Mouse (Mus musculus) intestine, embryonic 15.5 days (tissue): Measurements from ENCODE around the gene Ckmt2. TPM values are rescaled to one million over a fixed set of nuclear protein-coding genes. Genes with fewer than 3 reads are reported as not detected.
A peak's percentile ranks its signal among the peaks of the same experiment; 100 is the strongest.

Experiments used
- ATAC-seq: fragments of 200-750 bp; cut with Nextera tagmentation; 2 replicates; pipeline ENCODE4 v1.8.0; 2017; ENCODE audit warnings: moderate TSS enrichment, moderate library complexity
- H3K27ac ChIP-seq: fragments of 300-500 bp; sonication (generic); 2 replicates; pipeline ENCODE4 v1.5.1; 2015; ENCODE audit warnings: mild to moderate bottlenecking, inconsistent platforms
- H3K27me3 ChIP-seq: fragments of 300-500 bp; sonication (generic); replicated peaks from 2 replicates; pipeline ENCODE4 v1.6.1; 2015; ENCODE audit warnings: inconsistent platforms
- H3K36me3 ChIP-seq: fragments of 300-500 bp; sonication (generic); 2 replicates; pipeline ENCODE4 v1.6.1; 2015; ENCODE audit warnings: inconsistent platforms
- H3K4me1 ChIP-seq: fragments of 300-500 bp; sonication (generic); replicated peaks from 2 replicates; pipeline ENCODE4 v1.6.1; 2015; ENCODE audit warnings: inconsistent platforms
- H3K4me2 ChIP-seq: fragments of 300-500 bp; sonication (generic); replicated peaks from 2 replicates; pipeline ENCODE4 v1.6.1; 2015; ENCODE audit warnings: mild to moderate bottlenecking, inconsistent platforms
- H3K4me3 ChIP-seq: fragments of 300-500 bp; sonication (generic); replicated peaks from 2 replicates; pipeline ENCODE4 v1.5.1; 2015; ENCODE audit warnings: inconsistent platforms
- H3K9ac ChIP-seq: fragments of 300-500 bp; sonication (generic); 2 replicates; pipeline ENCODE4 v1.6.1; 2015; ENCODE audit warnings: inconsistent platforms
- H3K9me3 ChIP-seq: fragments of 300-500 bp; sonication (generic); 2 replicates; pipeline ENCODE4 v1.6.1; 2016; ENCODE audit warnings: inconsistent platforms
- WGBS: fragments of 180-500 bp; shearing (Covaris S2); methylation state at CpG from one replicate; pipeline ENCODE4 v1.1.7; 2015; 5-methylcytosine and 5-hydroxymethylcytosine counted together
- polyA plus RNA-seq: library from polyadenylated mRNA; unstranded; fragments of >200 nt; fragmentation: Nextera tagmentation; extraction: Ambion mirVana; gene quantifications from 2 replicates; pipeline ENCODE4 v1.2.1, GENCODE M21; 2015

Gene Ckmt2
- 1.5 and 1.7 TPM in 2 replicates for polyA plus RNA-seq

GRCm38 (mm10) chr13:91876741-91877349 is at the start of gene Ckmt2:
Gene Ckmt2 (minus strand): TSS chr13:91876885.
- WGBS: 47% methylated on average over 5 of the region's 5 CpGs
- peak within 1 kb of the TSS; percentile 86 for H3K27ac ChIP-seq
- peak; percentile 96 for ATAC-seq

GRCm38 (mm10) chr13:91921010-91921409 is 44.3 kb upstream of the Ckmt2 start:
- Histone ChIP-seq H3K4me2 (no peak overlapping the region), H3K36me3 (no peaks in the 10 kb centered on the region), H3K4me1 (no peaks in the 10 kb centered on the region), H3K27me3 (no peaks in the 10 kb centered on the region), H3K9me3 (no peaks in the 10 kb centered on the region), H3K27ac (no peak overlapping the region), H3K9ac (no peak overlapping the region), H3K4me3 (no peak overlapping the region)
- ATAC-seq: no peak
- WGBS: 65% methylated on average over 3 of the region's 3 CpGs

More at GRCm38 (mm10) chr13:91876741-91877349, at the start of gene Ckmt2:
- no peak within 1 kb of the TSS for H3K4me3 ChIP-seq
- no peaks in the 10 kb centered on the region for H3K36me3 ChIP-seq
- H3K4me1 ChIP-seq: no peaks in the 10 kb centered on the region
- H3K9ac ChIP-seq: no peak within 1 kb of the TSS
- no peaks in the 10 kb centered on the region for H3K27me3 ChIP-seq
- no peaks in the 10 kb centered on the region for H3K9me3 ChIP-seq
- H3K4me2 ChIP-seq: peak within 1 kb of the TSS; percentile 32

DNA sequence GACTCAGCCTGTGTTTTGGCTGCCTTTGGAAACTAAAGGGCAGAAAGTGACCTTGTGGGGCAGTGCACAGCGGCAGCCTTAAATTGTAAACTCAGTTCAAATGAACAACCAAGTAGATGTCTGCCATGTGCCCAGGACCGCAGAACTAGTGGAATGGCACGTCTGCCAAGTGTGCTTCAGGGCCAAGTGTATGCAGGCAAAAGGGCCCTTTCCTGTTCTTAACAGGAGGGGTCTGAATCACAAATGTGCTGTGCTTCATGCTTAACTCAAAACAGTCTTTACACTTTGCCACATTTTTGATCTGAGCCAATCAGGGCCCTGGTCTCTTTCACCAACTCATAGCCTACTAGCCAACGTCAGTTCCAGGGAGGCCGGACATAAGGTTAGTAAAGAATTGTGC is 42.1 kb upstream of the Ckmt2 start:
- Histone ChIP-seq H3K27me3 (no peaks in the 10 kb centered on the region), H3K4me1 (no peaks in the 10 kb centered on the region), H3K9ac (no peak overlapping the region), H3K36me3 (no peaks in the 10 kb centered on the region), H3K27ac (no peak overlapping the region), H3K4me3 (no peak overlapping the region), H3K4me2 (no peak overlapping the region), H3K9me3 (no peaks in the 10 kb centered on the region)
- no peak for ATAC-seq
- WGBS: 91% methylated on average over 5 of the region's 5 CpGs

- ATAC-seq: no peak
- Histone ChIP-seq H3K36me3 (no peaks in the 10 kb centered on the region), H3K4me3 (no peak overlapping the region), H3K4me2 (no peak overlapping the region), H3K27me3 (no peaks in the 10 kb centered on the region), H3K4me1 (no peaks in the 10 kb centered on the region), H3K27ac (no peak overlapping the region), H3K9me3 (no peaks in the 10 kb centered on the region), H3K9ac (no peak overlapping the region)
- 91% methylated on average over 2 of the region's 2 CpGs for WGBS
Observed at GRCm38 (mm10) chr13:91917835-91918234, 41.1 kb upstream of the Ckmt2 start.

- no peak for ATAC-seq
- H3K9me3 ChIP-seq: no peaks in the 10 kb centered on the region
- H3K4me3 ChIP-seq: no peak overlapping the region
- no peaks in the 10 kb centered on the region for H3K4me1 ChIP-seq
- no peaks in the 10 kb centered on the region for H3K27me3 ChIP-seq
- WGBS: 89% methylated on average over 5 of the region's 5 CpGs
- no peak overlapping the region for H3K4me2 ChIP-seq
- no peak overlapping the region for H3K27ac ChIP-seq
- H3K36me3 ChIP-seq: no peaks in the 10 kb centered on the region
- no peak overlapping the region for H3K9ac ChIP-seq
Observed at GRCm38 (mm10) chr13:91916308-91916707, 39.6 kb upstream of the Ckmt2 start.

- no peaks in the 10 kb centered on the region for H3K36me3 ChIP-seq
Observed at GRCm38 (mm10) chr13:91915582-91916239, 39.0 kb upstream of the Ckmt2 start.

DNA sequence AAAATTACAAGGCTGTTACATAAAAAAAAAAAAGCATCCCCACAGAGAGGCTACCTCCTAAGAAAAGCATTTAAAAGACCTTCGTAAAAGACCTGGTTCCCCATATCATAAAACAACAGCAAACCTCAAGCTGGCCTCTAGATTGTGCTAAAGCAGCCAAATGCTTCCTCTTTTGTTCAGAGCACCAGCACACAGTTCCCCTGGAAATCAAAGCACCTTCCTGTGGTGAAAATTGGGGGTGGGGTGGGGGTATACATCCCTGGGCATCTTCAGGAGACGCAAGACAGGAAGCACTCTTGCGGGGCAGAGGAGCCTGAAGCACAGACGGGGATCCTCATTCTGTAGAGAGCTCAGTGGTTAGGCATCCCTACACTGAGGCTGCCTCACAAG is 38.5 kb upstream of the Ckmt2 start:
- no peaks in the 10 kb centered on the region for H3K4me1 ChIP-seq
- H3K4me3 ChIP-seq: no peak overlapping the region
- no peaks in the 10 kb centered on the region for H3K36me3 ChIP-seq
- WGBS: 59% methylated on average over 4 of the region's 4 CpGs
- H3K9me3 ChIP-seq: no peaks in the 10 kb centered on the region
- no peaks in the 10 kb centered on the region for H3K27me3 ChIP-seq
- ATAC-seq: no peak
- no peak overlapping the region for H3K4me2 ChIP-seq
- H3K27ac ChIP-seq: no peak overlapping the region
- H3K9ac ChIP-seq: no peak overlapping the region

More at GRCm38 (mm10) chr13:91915582-91916239, 39.0 kb upstream of the Ckmt2 start:
- H3K4me2 ChIP-seq: no peak overlapping the region
- 64% methylated on average over 6 of the region's 6 CpGs for WGBS
- H3K9me3 ChIP-seq: no peaks in the 10 kb centered on the region
- H3K4me1 ChIP-seq: no peaks in the 10 kb centered on the region
- H3K4me3 ChIP-seq: no peak overlapping the region
- no peak overlapping the region for H3K27ac ChIP-seq
- peak; percentile 32; the same call in 1 of the 2 replicates for ATAC-seq
- no peaks in the 10 kb centered on the region for H3K27me3 ChIP-seq
- no peak overlapping the region for H3K9ac ChIP-seq

DNA sequence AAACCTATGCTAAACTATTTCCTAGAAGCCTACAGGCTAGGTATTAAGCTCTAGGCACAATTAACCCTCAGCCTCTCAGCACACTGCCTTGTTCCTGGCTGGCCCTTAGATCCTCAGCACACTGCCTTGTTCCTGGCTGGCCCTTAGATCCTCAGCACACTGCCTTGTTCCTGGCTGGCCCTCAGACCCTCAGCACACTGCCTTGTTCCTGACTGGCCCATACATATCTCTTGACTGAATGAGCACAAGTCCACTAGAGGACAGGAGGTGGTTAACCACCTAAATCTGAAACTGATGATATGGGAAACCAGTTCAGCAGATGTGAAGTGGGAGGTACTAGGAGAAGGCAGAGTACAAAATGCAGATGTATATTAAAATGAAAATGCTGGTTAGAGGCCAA is 35.0 kb upstream of the Ckmt2 start:
- Histone ChIP-seq H3K27me3 (no peaks in the 10 kb centered on the region), H3K27ac (no peak overlapping the region), H3K4me1 (no peaks in the 10 kb centered on the region), H3K4me2 (no peak overlapping the region), H3K4me3 (no peak overlapping the region), H3K9me3 (no peaks in the 10 kb centered on the region), H3K9ac (no peak overlapping the region), H3K36me3 (no peaks in the 10 kb centered on the region)
- ATAC-seq: peak; percentile 55

DNA sequence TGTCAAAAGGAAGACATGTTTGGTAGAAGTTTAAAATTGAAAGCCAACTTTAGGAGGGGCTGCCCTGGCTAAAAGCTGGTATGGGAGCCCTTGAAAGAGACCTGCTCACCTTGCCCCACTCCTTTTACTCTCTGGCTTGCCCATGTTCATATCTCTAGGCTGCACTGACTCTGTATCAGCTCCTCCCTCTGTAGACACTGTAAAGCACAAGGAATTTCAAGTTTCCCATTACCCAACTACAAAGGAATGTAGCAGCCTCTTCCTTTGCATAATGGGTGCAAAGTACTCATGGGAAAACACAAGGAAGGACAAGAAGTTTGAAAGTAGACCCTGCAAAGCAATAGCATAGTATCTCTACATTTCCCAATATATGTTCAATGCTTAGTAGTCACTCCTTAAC is 34.5 kb upstream of the Ckmt2 start:
- H3K27ac ChIP-seq: no peak overlapping the region
- H3K4me3 ChIP-seq: no peak overlapping the region
- H3K9me3 ChIP-seq: no peaks in the 10 kb centered on the region
- no peaks in the 10 kb centered on the region for H3K4me1 ChIP-seq
- no peaks in the 10 kb centered on the region for H3K36me3 ChIP-seq
- no peak overlapping the region for H3K9ac ChIP-seq
- H3K4me2 ChIP-seq: no peak overlapping the region
- peak; percentile 85 for ATAC-seq
- no peaks in the 10 kb centered on the region for H3K27me3 ChIP-seq

DNA sequence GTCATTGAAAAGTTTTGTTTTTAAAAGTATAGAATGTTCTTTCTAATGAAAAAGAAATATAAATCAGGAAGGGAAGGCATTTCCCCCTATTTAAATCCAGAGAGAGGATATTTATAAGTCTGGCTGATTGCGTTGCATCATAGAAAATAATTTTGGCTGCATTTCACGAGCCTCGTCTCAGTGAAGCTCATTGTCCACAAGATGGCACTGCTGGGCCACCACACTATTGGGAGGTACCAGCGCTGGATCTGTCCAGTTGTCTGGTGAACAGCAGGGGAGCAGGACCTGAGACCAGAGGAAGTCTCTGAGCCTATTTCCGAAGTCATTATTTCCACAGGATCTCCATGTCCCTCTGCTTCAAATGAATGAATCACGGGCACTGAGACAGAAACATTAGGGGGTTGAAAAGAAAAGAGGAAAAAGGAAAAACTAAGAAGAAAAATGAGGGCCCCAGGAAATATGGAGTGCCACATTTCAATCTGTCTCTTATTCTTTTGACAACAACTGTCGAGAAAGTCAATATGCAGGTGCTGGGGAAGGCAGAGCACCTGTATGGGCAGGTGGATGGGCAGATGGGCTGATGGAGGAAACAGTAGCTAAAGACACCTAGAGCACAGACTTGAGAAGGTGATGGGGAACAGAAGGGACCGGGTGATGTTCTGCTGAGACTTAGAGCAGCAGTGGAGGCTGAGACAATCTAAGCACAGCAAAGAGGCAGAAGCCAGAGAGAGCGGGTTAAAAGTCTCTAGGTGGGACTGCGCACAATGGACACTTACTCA is 31.7 kb upstream of the Ckmt2 start:
- Histone ChIP-seq H3K4me1 (no peaks in the 10 kb centered on the region), H3K9ac (no peak overlapping the region), H3K27ac (no peak overlapping the region), H3K9me3 (no peaks in the 10 kb centered on the region), H3K4me3 (no peak overlapping the region), H3K27me3 (no peaks in the 10 kb centered on the region), H3K36me3 (no peaks in the 10 kb centered on the region), H3K4me2 (no peak overlapping the region)
- peak; percentile 80 for ATAC-seq
- 41% methylated on average over 10 of the region's 10 CpGs for WGBS

DNA sequence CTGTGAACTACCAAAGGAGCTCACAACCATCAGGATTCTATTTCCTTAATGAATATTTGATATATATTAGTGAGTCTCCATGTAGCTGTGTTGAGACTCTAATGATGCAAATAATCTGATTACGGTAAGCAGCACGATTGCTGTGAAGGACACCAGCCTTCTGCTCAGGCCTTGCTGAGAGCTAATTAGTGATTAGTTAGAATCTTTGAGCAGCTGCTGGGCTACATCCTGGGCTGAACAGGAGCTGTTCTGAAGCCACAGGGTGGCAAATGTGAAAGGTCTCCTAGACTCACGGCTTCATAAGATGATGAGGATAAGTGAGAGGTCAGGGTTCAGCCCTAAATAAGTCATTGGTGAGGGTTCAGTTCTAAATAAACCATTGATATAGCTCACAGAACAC is 29.7 kb upstream of the Ckmt2 start:
- Histone ChIP-seq H3K4me2 (no peak overlapping the region), H3K4me1 (no peaks in the 10 kb centered on the region), H3K27me3 (no peaks in the 10 kb centered on the region), H3K9ac (no peak overlapping the region), H3K36me3 (no peaks in the 10 kb centered on the region), H3K4me3 (no peak overlapping the region), H3K27ac (no peak overlapping the region), H3K9me3 (no peaks in the 10 kb centered on the region)
- WGBS: 68% methylated on average over 3 of the region's 3 CpGs
- ATAC-seq: no peak

DNA sequence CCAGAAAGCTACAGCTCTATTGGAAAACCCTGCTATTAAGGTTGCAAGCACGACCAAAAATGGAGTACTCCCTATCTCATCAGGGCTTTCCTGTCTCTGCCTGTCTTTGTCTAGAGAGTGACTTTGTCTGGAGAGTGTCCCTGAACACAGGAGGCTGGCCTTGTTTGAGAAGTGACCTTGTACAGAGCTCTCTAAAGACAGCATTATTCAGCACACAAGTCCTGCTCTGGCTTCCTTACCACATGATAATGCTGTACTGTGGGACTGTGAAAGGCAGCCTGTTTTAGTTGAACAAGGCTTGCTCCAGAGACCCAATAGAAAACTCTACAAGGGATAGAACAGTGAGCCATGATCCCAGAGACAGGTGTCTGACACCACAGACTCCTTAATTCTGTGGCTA is 19.8 kb upstream of the Ckmt2 start:
- Histone ChIP-seq H3K27ac (no peak overlapping the region), H3K9ac (no peak overlapping the region), H3K36me3 (no peaks in the 10 kb centered on the region), H3K4me3 (no peak overlapping the region), H3K4me1 (no peaks in the 10 kb centered on the region), H3K27me3 (no peaks in the 10 kb centered on the region), H3K9me3 (no peaks in the 10 kb centered on the region), H3K4me2 (no peak overlapping the region)
- no peak for ATAC-seq
- 59% methylated on average over 1 of the region's 1 CpGs for WGBS
